Mouse (Mus musculus) neural tube, embryonic 10.5 days (tissue): ENCODE results near the gene Traf6.
"Not testable (repeated sequence)": the region's sequence is repeated elsewhere in the genome, so short reads cannot be mapped to it uniquely, and the experiment has no call there.

Source experiments
- DNase-seq: peaks from one replicate; pipeline ENCODE4 v3.0.0-alpha.2; 2017; ENCODE audit warnings: low spot score; ENCODE audit errors: extremely low spot score

The Traf6 gene

GRCm38 (mm10) chr2:101693577-101694215 lies 15.5 kb downstream of the Traf6 start:
- DNase-seq, result no peak

GRCm38 (mm10) chr2:101695584-101695983 lies 17.4 kb downstream of the Traf6 start:
- DNase-seq, result no peak

- DNase-seq, result no peak
Observed at GRCm38 (mm10) chr2:101699284-101699683, 21.1 kb downstream of the Traf6 start.

DNA sequence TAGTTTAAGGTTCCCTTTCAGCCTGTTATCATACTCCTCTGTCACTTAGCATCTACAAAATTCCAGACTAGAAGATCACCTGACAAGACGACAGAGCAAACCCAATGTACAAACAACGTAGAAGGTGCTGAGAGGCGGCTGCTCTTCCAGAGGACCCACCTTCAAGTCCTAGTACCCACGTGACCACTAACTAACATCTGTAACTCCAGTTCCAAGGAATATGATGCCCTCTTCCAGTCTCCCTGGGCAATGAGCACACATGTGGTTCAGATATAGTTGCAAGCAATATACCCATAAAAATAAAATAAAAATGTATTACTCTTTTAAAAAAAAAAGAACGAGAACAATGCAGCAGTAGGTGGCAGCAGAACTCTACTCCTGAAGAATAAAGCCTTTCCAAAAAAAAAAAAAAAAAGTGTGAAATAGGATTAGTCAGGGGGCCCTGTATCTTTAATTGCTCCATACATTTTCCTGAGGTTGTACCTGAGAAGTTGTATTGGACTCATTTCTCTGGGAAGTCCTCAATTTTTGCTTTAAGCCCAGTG lies 27.8 kb downstream of the Traf6 start:
- no peak for DNase-seq

DNA sequence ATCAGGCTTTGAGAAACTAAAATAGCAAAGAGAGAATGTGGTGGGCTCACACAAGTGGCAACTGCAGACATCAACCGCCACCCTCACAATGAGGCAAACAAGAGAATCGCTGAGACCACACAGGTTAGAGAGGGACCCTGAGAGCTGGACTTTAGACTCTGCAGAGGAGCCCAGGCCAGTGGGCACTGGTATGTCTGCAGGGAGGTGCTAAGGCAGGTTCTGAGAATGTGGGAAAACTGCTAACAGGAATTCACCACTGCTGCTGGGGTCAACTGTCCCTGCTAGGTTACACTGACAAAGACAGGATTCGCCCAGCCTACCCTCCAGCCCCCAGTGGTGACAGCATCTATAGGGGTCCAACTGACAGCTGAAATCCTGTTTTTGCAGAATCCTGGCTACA lies 33.4 kb downstream of the Traf6 start:
- no peak for DNase-seq

DNA sequence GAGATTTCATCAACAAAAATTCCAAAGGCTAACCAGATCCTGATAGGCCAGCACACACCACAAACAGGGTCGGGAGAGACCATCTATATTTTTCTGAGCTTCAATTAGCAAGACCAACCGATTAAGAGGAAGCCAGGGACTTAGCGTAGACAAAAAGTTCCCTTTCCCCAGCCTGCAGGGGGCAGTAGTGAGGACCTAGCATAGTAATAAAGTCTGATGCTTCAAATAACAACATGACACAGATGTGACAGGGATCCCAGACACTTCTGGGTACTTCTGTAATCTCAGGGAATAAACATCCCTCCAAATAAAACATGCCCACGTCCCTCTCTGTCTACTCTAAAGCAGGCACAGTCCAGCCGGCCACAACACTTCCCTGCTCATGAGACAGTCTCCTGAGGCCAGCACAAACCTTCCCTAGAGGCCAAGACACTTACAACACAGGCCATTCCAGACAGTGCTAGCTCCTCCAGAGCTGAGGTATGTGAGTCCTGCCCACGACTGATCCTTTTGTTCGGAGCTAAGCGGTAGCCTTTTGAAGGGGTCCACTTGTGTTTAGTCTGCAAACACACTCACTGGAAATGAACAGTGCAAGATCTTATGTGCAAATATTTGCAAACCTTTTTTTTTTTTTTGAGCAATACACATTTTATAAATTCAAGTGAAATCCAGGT lies 37.6 kb downstream of the Traf6 start:
- no peak for DNase-seq

DNA sequence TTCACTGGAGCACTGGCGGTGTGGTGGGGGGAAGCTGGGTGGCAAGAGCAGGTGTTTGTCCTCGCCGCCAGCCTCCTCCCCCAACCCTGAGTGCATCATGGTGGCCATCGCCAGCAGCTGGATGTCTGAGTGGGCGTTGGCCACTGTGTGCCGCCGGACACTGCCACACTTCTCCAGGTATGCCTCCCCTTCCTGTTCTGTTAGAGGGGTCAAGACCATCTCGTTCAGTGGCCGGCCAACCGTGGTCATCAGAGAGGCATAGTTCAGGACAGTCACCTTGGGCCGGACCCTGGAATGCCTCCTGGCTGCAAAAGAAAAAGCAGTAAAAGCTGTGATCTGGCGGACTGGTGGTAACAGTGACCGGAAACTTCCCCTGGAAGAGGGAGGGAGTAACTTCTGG lies 38.9 kb downstream of the Traf6 start:
- DNase-seq, result no peak

- no peak for DNase-seq
Observed at GRCm38 (mm10) chr2:101721835-101722234, 43.6 kb downstream of the Traf6 start.

GRCm38 (mm10) chr2:101722370-101723332 lies 44.4 kb downstream of the Traf6 start:
- peak; percentile 51 for DNase-seq

DNA sequence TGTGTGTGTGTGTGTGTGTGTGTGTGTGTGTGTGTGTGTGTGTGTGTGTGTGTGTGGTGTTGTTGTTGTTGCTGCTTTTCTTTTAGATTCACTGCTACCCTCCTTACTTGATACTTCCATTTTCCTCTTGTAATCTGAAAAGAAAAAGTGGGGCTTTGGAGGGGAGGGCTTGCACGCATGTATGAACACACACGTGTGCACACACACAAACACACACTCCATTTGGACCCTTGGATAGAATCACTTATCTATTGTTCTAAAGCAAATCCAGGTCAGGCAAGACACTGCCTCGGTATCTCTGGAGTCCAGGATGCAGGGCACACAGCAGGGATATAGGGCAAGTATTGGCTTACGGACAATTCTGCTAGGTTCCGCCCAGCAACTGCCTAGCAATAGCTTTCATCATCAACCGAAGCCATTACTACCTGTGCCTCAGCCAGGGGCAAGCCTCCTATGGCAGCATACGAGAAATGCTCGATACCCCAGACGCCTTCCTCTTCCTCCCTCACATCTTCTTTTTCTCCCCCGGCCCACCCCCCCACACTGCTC lies 45.2 kb downstream of the Traf6 start:
- DNase-seq, result no peak

DNA sequence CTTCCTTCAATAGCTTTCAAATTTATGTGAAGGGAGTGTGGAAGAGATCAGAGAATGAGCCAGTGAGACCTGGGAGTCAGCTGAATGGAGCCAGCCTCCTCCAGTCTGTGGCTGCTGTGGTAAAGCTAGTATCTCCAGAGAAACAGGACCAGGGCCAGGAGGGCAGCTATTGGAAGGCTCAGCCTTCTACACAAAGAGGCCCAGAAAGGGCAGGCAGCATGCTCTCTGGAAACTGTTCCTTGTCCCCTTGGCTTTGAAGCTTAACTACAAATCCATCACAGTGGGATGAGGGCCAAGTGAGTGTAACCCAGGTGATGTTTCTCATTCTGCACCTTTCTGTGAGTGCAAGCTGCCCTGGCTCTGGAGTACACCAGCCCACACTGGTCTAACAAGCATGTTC lies 49.6 kb downstream of the Traf6 start:
- DNase-seq, result no peak

GRCm38 (mm10) chr2:101729472-101729871 lies 51.2 kb downstream of the Traf6 start:
- no peak for DNase-seq

GRCm38 (mm10) chr2:101730972-101731371 lies 52.7 kb downstream of the Traf6 start:
- no peak for DNase-seq

DNA sequence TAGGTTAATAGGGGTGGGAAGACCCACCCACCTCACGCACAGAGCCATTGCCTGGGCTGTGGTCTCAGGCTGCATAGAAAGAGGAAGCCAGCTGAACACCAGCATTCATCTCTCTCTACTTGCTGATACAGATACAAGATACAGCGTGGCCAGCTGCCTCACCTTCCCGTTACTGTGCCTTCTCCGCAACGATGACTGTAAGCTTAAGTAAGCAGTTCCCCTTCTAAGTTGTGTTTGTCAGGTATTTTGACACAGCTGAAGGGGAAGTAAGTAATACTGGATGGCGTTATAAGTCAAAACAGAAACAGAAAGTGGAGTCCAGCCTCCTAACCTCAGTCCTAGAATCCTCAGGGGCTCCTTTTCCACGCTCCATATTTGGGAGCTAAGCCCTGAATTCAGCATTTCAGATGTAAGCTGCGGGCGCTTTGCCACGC lies 54.6 kb downstream of the Traf6 start:
- no peak for DNase-seq

DNA sequence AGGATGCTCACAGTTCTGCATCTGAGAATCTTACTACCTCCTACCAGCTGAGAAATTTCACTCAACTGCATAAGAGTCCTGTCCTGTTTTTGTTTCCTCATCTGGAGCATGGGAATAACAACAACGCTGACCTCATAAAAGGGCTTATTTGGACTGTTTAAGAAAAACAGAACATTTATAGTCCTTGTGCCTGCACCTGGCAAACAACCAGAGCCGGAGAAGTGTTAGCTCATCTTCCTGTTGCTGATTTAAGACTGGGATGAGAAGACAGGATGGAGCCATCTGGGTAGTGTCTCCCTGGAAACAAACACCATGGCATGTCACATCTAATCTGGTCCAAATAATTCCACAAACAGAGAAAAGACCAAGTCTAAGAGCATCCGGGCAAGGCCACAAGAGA lies 55.3 kb downstream of the Traf6 start:
- no peak for DNase-seq

DNA sequence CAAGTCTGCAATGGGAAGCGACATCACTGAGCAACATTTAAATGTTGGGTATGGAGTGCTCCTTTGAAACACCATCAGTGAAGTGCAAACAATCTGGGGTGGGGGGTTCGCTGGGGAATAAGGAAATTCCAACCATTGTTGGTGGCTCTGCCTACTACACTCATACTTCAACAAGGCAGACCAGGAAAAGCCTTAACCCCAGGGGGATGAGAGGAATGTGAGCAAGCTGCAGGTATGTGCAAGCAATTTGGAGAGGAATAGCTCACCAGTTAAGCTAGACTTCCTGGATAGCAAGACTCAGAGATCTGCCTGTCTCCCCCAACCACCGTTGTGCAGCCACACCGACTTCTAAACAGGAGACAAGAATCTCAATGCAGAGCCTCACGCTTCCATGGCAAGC lies 61.7 kb downstream of the Traf6 start:
- no peak for DNase-seq

DNA sequence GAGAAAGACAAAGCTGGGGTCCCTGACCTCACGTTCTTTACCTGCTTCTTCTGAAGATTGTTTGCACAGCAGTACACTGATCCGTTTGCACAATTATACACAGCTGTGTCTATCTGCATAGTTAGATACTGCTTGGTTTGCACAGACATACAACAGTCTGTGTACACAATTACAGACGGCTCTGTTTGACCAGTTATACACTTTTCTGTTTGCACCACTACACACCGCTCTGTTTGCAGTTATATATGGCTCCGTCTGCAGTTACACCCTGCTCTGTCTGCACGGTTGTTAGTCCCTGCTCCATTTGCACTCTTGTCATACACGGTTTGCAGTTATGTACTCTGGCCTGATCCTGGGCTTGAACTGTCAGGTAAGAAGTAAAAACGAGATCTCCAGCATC lies 63.4 kb downstream of the Traf6 start:
- no peak for DNase-seq

- DNase-seq, result no peak
Observed at GRCm38 (mm10) chr2:101742072-101742860, 64.0 kb downstream of the Traf6 start.

- DNase-seq, result not testable (repeated sequence)
Observed at GRCm38 (mm10) chr2:101745656-101746055, 67.4 kb downstream of the Traf6 start.

DNA sequence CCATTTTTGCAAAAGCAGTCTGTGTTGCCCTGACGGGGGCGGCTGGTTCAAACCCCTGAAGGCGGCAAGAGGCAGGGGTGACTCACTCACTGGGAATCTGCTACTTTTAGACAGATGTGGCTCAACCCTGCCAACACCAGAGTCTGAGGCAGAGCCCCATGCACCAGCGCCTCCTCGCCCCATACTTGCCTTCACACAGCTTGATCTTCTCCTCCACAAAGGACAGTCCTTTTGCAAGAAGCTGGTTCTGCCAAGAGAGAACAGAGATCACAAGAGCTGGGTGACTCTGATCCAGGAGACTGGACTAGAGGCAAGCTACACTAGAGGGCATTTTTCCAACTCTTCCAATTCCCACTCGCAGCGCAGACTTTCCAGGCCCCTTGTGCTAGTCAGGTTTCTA lies 68.3 kb downstream of the Traf6 start:
- DNase-seq, result no peak
